Mouse (Mus musculus): ENCODE data around the gene Fam163b. TPM values are rescaled to one million over a fixed set of nuclear protein-coding genes. Genes with fewer than 3 reads are reported as not detected.

Gene Fam163b
- polyA plus RNA-seq, 1 experiment = not detected

DNA sequence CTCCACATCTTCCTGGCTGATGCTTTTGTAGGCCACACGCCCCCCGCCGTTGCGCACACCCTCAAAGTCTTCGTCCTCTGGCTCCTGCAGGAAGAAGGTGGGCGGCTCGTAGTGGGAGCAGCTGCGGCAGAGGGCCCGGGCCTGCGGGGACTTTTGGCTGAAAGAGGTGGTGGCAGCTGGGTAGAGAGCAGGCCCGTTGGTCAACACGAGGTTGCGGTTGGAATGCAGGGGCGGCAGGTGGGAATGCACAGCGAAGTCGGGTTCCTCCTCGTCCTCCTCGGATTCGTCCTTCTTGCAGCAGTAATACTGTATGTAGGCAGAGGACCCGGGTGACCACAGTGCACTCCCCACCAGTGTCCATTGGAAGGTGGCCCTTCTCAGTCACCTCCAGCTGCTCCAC, 29.7 kb downstream of the Fam163b start:
- TF ChIP-seq POLR2A (IDR thresholded peaks at IDR 0.05; ENCODE audit: borderline replicate concordance, control insufficient read depth, low read depth, low read length) (no peak), CTCF (IDR thresholded peaks at IDR 0.05; ENCODE audit: control insufficient read depth, insufficient read depth, low read length) (no peak)
- WGBS = 84% methylated on average over 20 of the region's 20 CpGs
- no peak overlapping the region for H3K4me3 ChIP-seq (replicated peaks; ENCODE audit: control insufficient read depth, low read depth, low read length)
- no peak overlapping the region for H3K27ac ChIP-seq (ENCODE audit: control insufficient read depth, insufficient read depth, low read depth, low read length, poor library complexity)
- no peaks in the 10 kb centered on the region for H3K4me1 ChIP-seq (ENCODE audit: control insufficient read depth, insufficient read depth, low read length)

DNA sequence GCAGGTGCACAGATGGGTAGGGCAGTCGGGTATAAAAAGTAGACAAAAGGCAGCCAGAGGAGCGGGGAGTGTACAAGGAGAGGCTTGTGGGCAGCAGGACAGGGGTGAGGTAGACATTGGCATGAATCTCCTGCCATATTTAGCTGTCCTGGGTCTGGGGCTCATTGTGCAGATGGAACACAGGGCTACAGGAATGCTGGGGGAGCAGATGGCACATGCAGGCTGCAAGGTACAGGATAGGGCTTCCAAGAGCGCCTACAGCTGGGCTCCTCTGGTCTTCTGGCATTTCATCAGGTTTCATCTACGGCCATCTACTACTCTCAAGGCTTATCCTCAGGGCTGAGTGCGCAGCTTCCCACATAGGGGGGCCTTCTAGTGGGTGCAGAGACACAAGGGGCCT, 33.2 kb downstream of the Fam163b start:
- no peak overlapping the region for H3K27ac ChIP-seq (ENCODE audit: control insufficient read depth, insufficient read depth, low read depth, low read length, poor library complexity)
- 79% methylated on average over 5 of the region's 5 CpGs for WGBS
- H3K4me1 ChIP-seq (ENCODE audit: control insufficient read depth, insufficient read depth, low read length) = no peaks in the 10 kb centered on the region
- no peak overlapping the region for H3K4me3 ChIP-seq (replicated peaks; ENCODE audit: control insufficient read depth, low read depth, low read length)
- TF ChIP-seq CTCF (IDR thresholded peaks at IDR 0.05; ENCODE audit: control insufficient read depth, insufficient read depth, low read length) (no peak), POLR2A (IDR thresholded peaks at IDR 0.05; ENCODE audit: borderline replicate concordance, control insufficient read depth, low read depth, low read length) (no peak)

GRCm38 (mm10) chr2:27108144-27108543, 34.1 kb downstream of the Fam163b start:
- no peak for TF ChIP-seq POLR2A (IDR thresholded peaks at IDR 0.05; ENCODE audit: borderline replicate concordance, control insufficient read depth, low read depth, low read length)
- TF ChIP-seq CTCF (IDR thresholded peaks at IDR 0.05; ENCODE audit: control insufficient read depth, insufficient read depth, low read length) = no peak
- 71% methylated on average over 2 of the region's 2 CpGs for WGBS
- no peak overlapping the region for H3K4me3 ChIP-seq (replicated peaks; ENCODE audit: control insufficient read depth, low read depth, low read length)
- no peaks in the 10 kb centered on the region for H3K4me1 ChIP-seq (ENCODE audit: control insufficient read depth, insufficient read depth, low read length)
- H3K27ac ChIP-seq (ENCODE audit: control insufficient read depth, insufficient read depth, low read depth, low read length, poor library complexity) = no peak overlapping the region

DNA sequence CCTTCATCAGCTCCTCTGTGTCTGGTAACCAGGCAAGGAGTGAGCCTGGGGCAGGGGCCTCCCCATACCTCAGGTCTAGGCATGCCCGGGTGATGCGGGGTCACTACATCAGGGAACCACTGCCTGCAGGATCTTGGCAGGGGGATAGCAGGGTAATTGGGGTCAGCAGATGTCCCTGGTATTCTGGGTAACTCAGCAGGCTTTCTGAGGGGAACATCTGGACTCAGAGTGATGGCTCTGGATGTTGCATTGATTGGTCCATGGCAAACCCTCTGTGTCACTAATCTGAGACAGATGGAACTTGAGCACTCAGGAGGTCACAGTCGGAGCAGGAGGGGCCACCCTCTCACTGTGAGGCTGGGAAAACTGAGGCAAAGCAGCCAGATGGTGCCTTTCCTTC, 35.5 kb downstream of the Fam163b start:
- no peak overlapping the region for H3K27ac ChIP-seq (ENCODE audit: control insufficient read depth, insufficient read depth, low read depth, low read length, poor library complexity)
- no peaks in the 10 kb centered on the region for H3K4me1 ChIP-seq (ENCODE audit: control insufficient read depth, insufficient read depth, low read length)
- H3K4me3 ChIP-seq (replicated peaks; ENCODE audit: control insufficient read depth, low read depth, low read length) = no peak overlapping the region
- TF ChIP-seq CTCF (IDR thresholded peaks at IDR 0.05; ENCODE audit: control insufficient read depth, insufficient read depth, low read length) = no peak
- TF ChIP-seq POLR2A (IDR thresholded peaks at IDR 0.05; ENCODE audit: borderline replicate concordance, control insufficient read depth, low read depth, low read length) = no peak
- WGBS = 86% methylated on average over 3 of the region's 3 CpGs

DNA sequence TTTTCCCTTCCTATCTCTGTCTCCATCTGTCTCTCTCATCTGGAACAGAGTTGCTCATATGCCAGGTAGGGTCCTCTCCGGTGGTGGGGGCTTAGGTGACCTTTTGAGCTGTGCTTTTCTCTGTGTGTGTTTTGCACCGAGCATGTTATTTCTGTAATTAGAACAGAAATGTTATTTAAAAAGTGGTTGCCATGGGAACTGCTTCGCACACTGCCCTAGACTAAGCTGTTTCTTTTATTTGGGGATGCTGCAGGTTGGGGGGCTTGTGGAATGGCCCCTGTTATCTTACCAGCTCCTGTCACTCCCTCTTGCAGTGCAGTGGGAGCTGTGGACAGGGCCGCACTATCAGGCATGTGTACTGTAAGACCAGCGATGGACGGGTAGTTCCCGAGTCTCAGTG, 38.7 kb downstream of the Fam163b start:
- H3K4me1 ChIP-seq (ENCODE audit: control insufficient read depth, insufficient read depth, low read length) = no peaks in the 10 kb centered on the region
- WGBS = 81% methylated on average over 7 of the region's 7 CpGs
- TF ChIP-seq CTCF (IDR thresholded peaks at IDR 0.05; ENCODE audit: control insufficient read depth, insufficient read depth, low read length) (no peak), POLR2A (IDR thresholded peaks at IDR 0.05; ENCODE audit: borderline replicate concordance, control insufficient read depth, low read depth, low read length) (no peak)
- no peak overlapping the region for H3K4me3 ChIP-seq (replicated peaks; ENCODE audit: control insufficient read depth, low read depth, low read length)
- H3K27ac ChIP-seq (ENCODE audit: control insufficient read depth, insufficient read depth, low read depth, low read length, poor library complexity) = no peak overlapping the region

DNA sequence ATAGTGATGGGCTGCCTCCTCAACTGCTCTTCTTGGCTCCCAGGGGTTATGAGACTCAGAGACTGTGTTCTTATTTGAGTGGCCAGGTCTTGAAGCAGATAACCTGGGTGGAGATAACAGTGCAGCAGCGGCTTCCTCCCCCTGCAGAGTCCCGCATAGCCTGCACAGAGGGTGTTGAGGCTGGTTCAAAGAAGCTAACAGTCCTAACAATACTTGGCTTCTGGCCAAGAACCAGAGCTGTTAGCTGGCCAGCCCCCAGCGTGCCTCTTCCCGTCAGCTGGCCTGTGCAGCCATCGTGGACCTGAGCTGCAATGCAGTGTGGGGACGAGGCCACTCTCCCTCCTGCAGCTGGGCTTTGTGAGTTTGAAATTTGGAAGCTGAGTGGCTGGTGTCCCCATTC, 44.5 kb downstream of the Fam163b start:
- H3K4me1 ChIP-seq (ENCODE audit: control insufficient read depth, insufficient read depth, low read length) = peaks cover 4% of the 10 kb centered on the region
- H3K4me3 ChIP-seq (replicated peaks; ENCODE audit: control insufficient read depth, low read depth, low read length) = no peak overlapping the region
- WGBS = 5% methylated on average over 6 of the region's 6 CpGs
- no peak overlapping the region for H3K27ac ChIP-seq (ENCODE audit: control insufficient read depth, insufficient read depth, low read depth, low read length, poor library complexity)
- TF ChIP-seq CTCF (IDR thresholded peaks at IDR 0.05; ENCODE audit: control insufficient read depth, insufficient read depth, low read length) (no peak), POLR2A (IDR thresholded peaks at IDR 0.05; ENCODE audit: borderline replicate concordance, control insufficient read depth, low read depth, low read length) (no peak)

GRCm38 (mm10) chr2:27097241-27097656, 45.0 kb downstream of the Fam163b start:
- TF ChIP-seq CTCF (IDR thresholded peaks at IDR 0.05; ENCODE audit: control insufficient read depth, insufficient read depth, low read length) (no peak), POLR2A (IDR thresholded peaks at IDR 0.05; ENCODE audit: borderline replicate concordance, control insufficient read depth, low read depth, low read length) (no peak)
- Histone ChIP-seq H3K27ac (ENCODE audit: control insufficient read depth, insufficient read depth, low read depth, low read length, poor library complexity) (no peak overlapping the region), H3K4me3 (replicated peaks; ENCODE audit: control insufficient read depth, low read depth, low read length) (no peak overlapping the region), H3K4me1 (ENCODE audit: control insufficient read depth, insufficient read depth, low read length) (peaks cover 4% of the 10 kb centered on the region)
- 52% methylated on average over 6 of the region's 6 CpGs for WGBS

GRCm38 (mm10) chr2:27096341-27096981, 45.8 kb downstream of the Fam163b start:
- no peak overlapping the region for H3K27ac ChIP-seq (ENCODE audit: control insufficient read depth, insufficient read depth, low read depth, low read length, poor library complexity)
- TF ChIP-seq CTCF (IDR thresholded peaks at IDR 0.05; ENCODE audit: control insufficient read depth, insufficient read depth, low read length) = no peak
- TF ChIP-seq POLR2A (IDR thresholded peaks at IDR 0.05; ENCODE audit: borderline replicate concordance, control insufficient read depth, low read depth, low read length) = no peak
- H3K4me3 ChIP-seq (replicated peaks; ENCODE audit: control insufficient read depth, low read depth, low read length) = no peak overlapping the region
- whole genome bisulfite sequencing = 76% methylated on average over 13 of the region's 13 CpGs
- peaks cover 4% of the 10 kb centered on the region for H3K4me1 ChIP-seq (ENCODE audit: control insufficient read depth, insufficient read depth, low read length)

GRCm38 (mm10) chr2:27095178-27095577, 47.1 kb downstream of the Fam163b start:
- 87% methylated on average over 7 of the region's 7 CpGs for WGBS
- Histone ChIP-seq H3K4me3 (replicated peaks; ENCODE audit: control insufficient read depth, low read depth, low read length) (no peak overlapping the region), H3K27ac (ENCODE audit: control insufficient read depth, insufficient read depth, low read depth, low read length, poor library complexity) (no peak overlapping the region), H3K4me1 (ENCODE audit: control insufficient read depth, insufficient read depth, low read length) (peaks cover 4% of the 10 kb centered on the region)
- no peak for TF ChIP-seq CTCF (IDR thresholded peaks at IDR 0.05; ENCODE audit: control insufficient read depth, insufficient read depth, low read length)
- TF ChIP-seq POLR2A (IDR thresholded peaks at IDR 0.05; ENCODE audit: borderline replicate concordance, control insufficient read depth, low read depth, low read length) = no peak

Data from bone marrow, adult 2 months (tissue).